Mouse (Mus musculus) regulatory T cell (primary cell): ENCODE data around the gene Llgl2.

Experiments
- in situ Hi-C: fragments of 300-600 bp; cut with MboI, MseI; formaldehyde crosslinking; loops from one replicate; pipeline ENCODE4 v1.15.1; 2025; ENCODE audit warnings: high pct_unique_total_duplicates

Llgl2 gene

DNA sequence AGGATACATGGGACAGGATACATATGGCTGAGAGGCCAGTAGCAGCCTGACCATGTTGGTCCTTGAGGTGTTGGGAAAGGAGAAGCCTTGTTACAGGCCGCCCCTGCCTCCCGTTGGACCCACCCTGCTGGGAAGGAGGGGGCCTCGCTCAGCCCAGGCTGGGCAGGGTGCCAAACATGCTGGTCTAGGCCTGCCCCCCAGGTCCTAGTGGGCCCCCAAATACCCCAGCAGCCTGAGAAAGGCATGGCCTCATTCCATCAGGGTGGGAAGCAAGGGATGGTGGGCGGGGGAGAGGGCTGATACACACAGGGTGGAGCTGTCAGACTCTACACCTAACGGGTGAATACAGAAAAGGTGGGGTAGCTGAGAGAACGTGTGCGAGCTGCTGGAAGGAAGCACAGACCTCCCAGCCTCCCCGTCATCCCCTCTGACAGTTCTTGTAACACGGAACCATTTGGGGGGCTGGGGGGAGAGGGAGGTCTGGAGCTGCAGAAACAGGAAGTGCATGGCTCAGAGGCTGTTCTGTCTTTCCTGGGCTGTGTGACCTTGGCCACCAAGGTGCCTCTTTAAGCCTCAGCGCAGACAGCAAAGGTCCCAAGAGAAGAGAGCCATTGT, 15.0 kb upstream of the Llgl2 start:
- in situ Hi-C loops, result no loop called here

GRCm38 (mm10) chr11:115809311-115809781, 14.5 kb upstream of the Llgl2 start:
- in situ Hi-C loops, result no loop called here

GRCm38 (mm10) chr11:115810377-115810776, 13.5 kb upstream of the Llgl2 start:
- in situ Hi-C loops, result loop anchor here (5.0 kb wide), 2 partner anchors 83 to 188 kb away; no protein-coding TSS in a partner anchor

GRCm38 (mm10) chr11:115811381-115812093, 12.3 kb upstream of the Llgl2 start:
- in situ Hi-C loops, result loop anchor here (5.0 kb wide), 2 partner anchors 84 to 189 kb away; no protein-coding TSS in a partner anchor

GRCm38 (mm10) chr11:115812095-115812494, 11.8 kb upstream of the Llgl2 start:
- in situ Hi-C loops, result loop anchor here (5.0 kb wide), 2 partner anchors 85 to 190 kb away; no protein-coding TSS in a partner anchor

- in situ Hi-C loops, result loop anchor here (5.0 kb wide), 2 partner anchors 85 to 190 kb away; no protein-coding TSS in a partner anchor
Observed at GRCm38 (mm10) chr11:115812533-115813420, 11.1 kb upstream of the Llgl2 start.

- in situ Hi-C loops, result loop anchor here (5.0 kb wide), 2 partner anchors 86 to 191 kb away; no protein-coding TSS in a partner anchor
Observed at GRCm38 (mm10) chr11:115813507-115814296, 10.1 kb upstream of the Llgl2 start, which contains the start of gene Caskin2. TSS of gene Caskin2 (minus strand) at chr11:115813639.

DNA sequence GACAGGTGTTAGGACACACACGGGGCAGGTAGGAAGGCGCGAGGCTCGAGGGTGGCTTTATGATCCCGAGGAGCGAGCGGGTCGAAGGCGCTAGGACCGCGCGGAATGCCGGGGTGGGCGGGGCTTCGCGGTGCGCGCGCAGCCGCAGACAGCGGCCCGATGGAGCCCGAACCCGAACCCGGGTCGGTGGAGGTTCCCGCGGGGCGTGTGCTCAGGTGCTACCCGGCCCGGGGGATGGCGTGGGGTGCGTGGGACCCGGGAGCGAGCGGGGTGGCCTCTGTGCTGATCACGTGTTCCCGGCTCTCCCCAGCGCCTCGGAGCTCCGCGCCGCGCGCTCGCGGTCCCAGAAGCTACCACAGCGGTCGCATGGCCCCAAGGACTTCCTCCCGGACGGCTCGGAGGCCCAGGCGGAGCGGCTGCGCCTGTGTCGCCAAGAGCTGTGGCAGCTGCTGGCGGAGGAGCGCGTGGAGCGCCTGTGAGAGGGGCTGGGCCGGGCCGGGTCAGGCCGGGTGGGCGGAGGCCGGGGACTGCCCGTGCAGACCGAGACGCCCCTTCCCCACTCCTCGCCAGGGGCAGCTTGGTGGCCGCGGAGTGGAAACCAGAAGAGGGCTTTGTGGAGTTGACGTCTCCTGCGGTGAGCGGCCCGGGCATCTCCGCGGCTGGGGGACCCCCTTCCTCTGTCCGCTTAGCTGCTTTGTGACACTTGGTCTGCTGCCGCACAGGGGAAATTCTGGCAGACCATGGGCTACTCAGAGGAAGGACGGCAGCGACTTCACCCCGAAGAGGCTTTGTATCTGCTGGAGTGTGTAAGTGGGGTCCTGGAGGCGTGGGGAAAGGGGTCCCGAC, 9.0 kb upstream of the Llgl2 start, which contains the start of gene Tsen54:
Gene Tsen54, plus strand, starts transcription at position 120 of the 846 bp plus-strand sequence.
- in situ Hi-C loops, result loop anchor here (5.0 kb wide), 2 partner anchors 88 to 193 kb away; no protein-coding TSS in a partner anchor

DNA sequence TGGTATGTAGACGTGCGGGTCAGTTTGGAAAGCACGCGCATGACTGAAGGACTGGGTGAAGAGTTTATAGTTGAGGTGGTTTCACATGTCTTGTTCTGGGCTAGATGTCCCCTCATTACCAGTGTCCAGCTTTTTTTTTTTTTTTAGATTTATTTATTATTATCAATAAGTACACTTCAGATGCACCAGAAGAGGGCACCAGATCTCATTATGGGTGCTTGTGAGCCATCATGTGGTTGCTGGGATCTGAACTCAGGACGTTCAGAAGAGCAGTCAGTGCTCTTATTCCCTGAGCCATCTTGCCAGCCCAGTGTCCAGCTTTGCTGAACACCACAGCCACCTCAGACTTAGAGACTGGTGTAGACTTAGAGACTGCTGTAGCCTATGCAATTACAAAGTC, 6.5 kb upstream of the Llgl2 start:
- in situ Hi-C loops, result no loop called here

DNA sequence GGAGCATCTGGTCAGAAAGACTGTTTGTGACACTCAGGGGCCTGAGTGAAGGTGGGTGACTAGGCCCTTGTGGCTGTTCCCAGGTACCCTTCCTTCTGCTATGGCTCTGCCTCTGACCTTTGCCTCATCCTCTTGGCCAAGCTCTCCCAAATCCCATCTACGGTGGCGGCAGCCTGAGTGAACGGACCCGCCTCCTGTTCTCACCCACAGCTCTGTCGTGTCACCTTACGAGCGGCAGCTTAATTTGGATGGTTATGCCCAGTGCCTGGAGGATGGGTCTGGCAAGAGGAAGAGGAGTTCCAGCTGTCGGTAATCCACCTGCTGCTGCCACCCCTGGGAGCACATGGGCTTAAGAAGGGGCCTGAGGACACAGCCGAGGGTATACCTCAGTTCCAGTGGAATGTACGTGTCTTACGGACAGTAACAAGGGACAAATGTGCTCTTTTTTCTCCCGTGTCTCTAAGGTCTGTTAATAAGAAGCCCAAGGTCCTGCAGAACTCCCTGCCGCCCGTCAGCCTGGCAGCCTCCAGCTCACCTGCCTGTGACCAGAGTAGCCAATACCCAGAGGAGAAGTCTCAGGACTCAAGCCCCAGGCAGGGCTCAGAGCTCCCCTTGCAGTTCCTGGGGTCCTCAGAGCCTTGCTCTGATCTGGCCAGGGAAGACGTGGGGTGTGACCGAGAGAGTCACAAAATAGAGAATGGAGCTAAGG, 3.8 kb upstream of the Llgl2 start:
- in situ Hi-C loops, result no loop called here

DNA sequence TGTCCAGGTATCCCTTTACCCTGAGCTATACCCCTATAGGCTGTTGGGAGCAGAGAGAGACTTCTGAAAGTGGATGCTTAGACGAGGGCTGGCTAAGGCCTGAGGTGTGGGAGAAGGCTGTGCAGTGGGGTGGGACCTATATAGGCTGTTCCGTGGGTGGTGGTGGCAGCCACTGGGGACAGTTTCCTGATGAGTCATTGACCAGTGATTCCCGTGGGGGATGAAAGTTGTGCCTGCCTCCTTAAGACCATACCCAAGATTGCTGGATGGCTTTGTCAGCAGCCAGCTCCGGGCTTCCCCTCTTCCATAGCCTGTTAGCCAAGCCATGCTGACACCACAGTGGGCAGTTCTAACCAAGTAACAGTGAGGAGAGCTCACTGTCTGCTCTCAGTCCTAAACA, 2.8 kb upstream of the Llgl2 start:
- in situ Hi-C loops, result no loop called here

GRCm38 (mm10) chr11:115824813-115825212, 964 bp downstream of the Llgl2 start:
- in situ Hi-C loops, result no loop called here

DNA sequence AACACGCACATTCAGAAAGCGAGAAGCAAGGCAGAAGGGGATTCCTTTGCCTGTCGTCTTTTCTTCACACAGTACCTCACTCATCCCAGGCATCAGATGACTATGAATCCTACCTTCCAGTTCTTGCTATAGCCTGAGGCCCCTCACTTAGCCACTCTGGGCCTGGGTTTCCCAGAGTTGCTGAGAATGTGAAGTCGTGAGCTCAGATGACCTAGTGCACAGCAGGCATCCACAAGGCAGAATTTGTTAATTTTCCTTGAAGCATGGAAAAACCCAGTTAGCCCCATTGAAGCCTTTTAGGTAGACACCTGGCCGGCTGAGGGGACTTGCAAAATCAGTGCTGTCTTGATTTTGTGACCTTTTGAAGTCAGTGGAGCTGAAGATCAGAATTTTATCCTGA, 2.6 kb downstream of the Llgl2 start:
- in situ Hi-C loops, result no loop called here

DNA sequence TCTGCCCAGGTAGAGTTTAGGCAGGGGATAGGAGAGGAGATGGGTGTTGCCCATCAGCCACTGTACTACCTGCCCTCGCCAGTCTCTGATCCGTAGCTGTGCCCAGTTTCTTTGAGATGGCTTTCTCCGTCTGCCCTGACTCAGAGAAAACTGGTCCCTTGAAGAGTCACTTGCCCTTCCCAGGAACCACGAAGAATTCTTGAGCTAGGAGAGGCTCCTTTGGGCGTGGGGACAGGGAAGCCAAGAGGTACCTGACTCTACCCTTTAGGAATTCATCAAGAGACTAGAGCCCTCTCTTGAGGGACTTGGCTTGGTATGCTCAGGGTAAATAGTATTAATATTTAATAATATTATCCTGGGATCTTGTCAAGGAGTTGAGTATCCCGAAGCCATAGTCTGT, 3.8 kb downstream of the Llgl2 start:
- in situ Hi-C loops, result no loop called here

GRCm38 (mm10) chr11:115829036-115829435, 5.2 kb downstream of the Llgl2 start:
- in situ Hi-C loops, result no loop called here

GRCm38 (mm10) chr11:115830550-115831325, 6.9 kb downstream of the Llgl2 start:
- in situ Hi-C loops, result no loop called here

GRCm38 (mm10) chr11:115831518-115831917, 7.7 kb downstream of the Llgl2 start:
- in situ Hi-C loops, result no loop called here

- in situ Hi-C loops, result no loop called here
Observed at GRCm38 (mm10) chr11:115832064-115832463, 8.2 kb downstream of the Llgl2 start.
